Mouse (Mus musculus): ENCODE measurements around the gene Armc7.

- TF ChIP-seq CTCF (IDR thresholded peaks at IDR 0.05; ENCODE audit: control insufficient read depth, insufficient read depth, insufficient read length) (no peak), MYOD1 (IDR thresholded peaks at IDR 0.05; ENCODE audit: control insufficient read depth, insufficient read length, low read depth) (no peak), USF1 (IDR thresholded peaks at IDR 0.05; ENCODE audit: low read depth) (no peak), FOSL1 (IDR thresholded peaks at IDR 0.05; ENCODE audit: insufficient read depth, low read length, poor library complexity, severe bottlenecking) (no peak), CEBPB (IDR thresholded peaks at IDR 0.05; ENCODE audit: low read depth) (no peak)
These were observed 12.1 kb upstream of the Armc7 start for GRCm38 (mm10) chr11:115463397-115463796.
